Mouse (Mus musculus) forebrain, postnatal 0 days (tissue): Measurements from ENCODE around the gene Slc24a4. TPM values are rescaled to one million over a fixed set of nuclear protein-coding genes. Genes with fewer than 3 reads are reported as not detected.

Source experiments
- ATAC-seq: fragments of 200-750 bp; cut with Nextera tagmentation; 2 replicates; pipeline ENCODE4 v1.8.0; 2017; ENCODE audit warnings: mild to moderate bottlenecking, moderate library complexity
- DNase-seq: peaks from one replicate; pipeline ENCODE4 v3.0.0-alpha.2; 2015
- H3K27ac ChIP-seq: fragments of 300-500 bp; sonication (generic); 2 replicates; pipeline ENCODE4 v1.5.1; 2014; ENCODE audit warnings: low read depth, mild to moderate bottlenecking, antibody characterized with exemption, low read length, moderate library complexity, mixed read lengths
- H3K27me3 ChIP-seq: fragments of 300-500 bp; sonication (generic); 2 replicates; pipeline ENCODE4 v1.6.1; 2014; ENCODE audit warnings: mild to moderate bottlenecking, low read length, mixed read lengths; ENCODE audit not compliant: insufficient read depth
- H3K36me3 ChIP-seq: fragments of 300-500 bp; sonication (generic); 2 replicates; pipeline ENCODE4 v1.6.1; 2014; ENCODE audit warnings: mild to moderate bottlenecking, moderate library complexity; ENCODE audit not compliant: insufficient read depth
- H3K4me1 ChIP-seq: fragments of 300-500 bp; sonication (generic); 2 replicates; pipeline ENCODE4 v1.6.1; 2014; ENCODE audit warnings: antibody characterized with exemption; ENCODE audit not compliant: insufficient read depth
- H3K4me2 ChIP-seq: fragments of 300-500 bp; sonication (generic); 2 replicates; pipeline ENCODE4 v1.6.1; 2014; ENCODE audit warnings: low read depth, mild to moderate bottlenecking, moderate library complexity
- H3K4me3 ChIP-seq: fragments of 300-500 bp; sonication (generic); 2 replicates; pipeline ENCODE4 v1.5.1; 2014; ENCODE audit warnings: low read depth, low read length, mixed read lengths
- H3K9ac ChIP-seq: fragments of 300-500 bp; sonication (generic); 2 replicates; pipeline ENCODE4 v1.6.1; 2014; ENCODE audit warnings: mild to moderate bottlenecking
- H3K9me3 ChIP-seq: fragments of 300-500 bp; sonication (generic); 2 replicates; pipeline ENCODE4 v1.6.1; 2016; ENCODE audit warnings: low read length
- CTCF ChIP-seq: sonication (generic); IDR thresholded peaks from 2 replicates; pipeline ENCODE4 v1.5.1; 2016; ENCODE audit warnings: antibody characterized with exemption, control low read depth, low read depth
- WGBS: fragments of 180-500 bp; shearing (Covaris S2); extraction: QIAGEN DNeasy Blood & Tissue Kit; methylation state at CpG from one replicate; pipeline ENCODE4 v1.1.7; 2014; 5-methylcytosine and 5-hydroxymethylcytosine counted together
- polyA plus RNA-seq: library from polyadenylated mRNA; unstranded; fragments of >200 nt; fragmentation: Nextera tagmentation; extraction: Ambion mirVana; gene quantifications from 2 replicates; pipeline ENCODE4 v1.2.1, GENCODE M21; 2015
- total RNA-seq: library from RNA; depleted of rRNA; stranded (reverse); fragments of >200 nt; gene quantifications from 2 replicates; pipeline ENCODE4 v1.2.3, GENCODE M21; 2014

The Slc24a4 gene
- total and polyA plus RNA-seq, 2 experiments from 2014 or later = 2.4 to 5.6 TPM

GRCm38 (mm10) chr12:102252525-102252924 lies 124.0 kb downstream of the Slc24a4 start:
- 68% methylated on average over 1 of the region's 1 CpGs for WGBS
- H3K36me3 ChIP-seq = no peaks in the 10 kb centered on the region

GRCm38 (mm10) chr12:102255012-102255411 lies 126.5 kb downstream of the Slc24a4 start:
- H3K4me1 ChIP-seq = no peaks in the 10 kb centered on the region
- no peak overlapping the region for H3K4me2 ChIP-seq
- TF ChIP-seq CTCF = no peak
- no peak for DNase-seq
- no peak for ATAC-seq
- no peak overlapping the region for H3K9ac ChIP-seq
- no peak overlapping the region for H3K4me3 ChIP-seq
- H3K27me3 ChIP-seq = no peaks in the 10 kb centered on the region
- H3K27ac ChIP-seq = no peak overlapping the region
- no peaks in the 10 kb centered on the region for H3K36me3 ChIP-seq
- H3K9me3 ChIP-seq = no peaks in the 10 kb centered on the region

More at GRCm38 (mm10) chr12:102252525-102252924, 124.0 kb downstream of the Slc24a4 start:
- no peak overlapping the region for H3K4me3 ChIP-seq
- DNase-seq (no peak), ATAC-seq (no peak)
- no peak overlapping the region for H3K9ac ChIP-seq
- H3K27ac ChIP-seq = no peak overlapping the region
- no peaks in the 10 kb centered on the region for H3K9me3 ChIP-seq
- H3K27me3 ChIP-seq = no peaks in the 10 kb centered on the region
- H3K4me1 ChIP-seq = no peaks in the 10 kb centered on the region
- no peak for TF ChIP-seq CTCF
- no peak overlapping the region for H3K4me2 ChIP-seq

- no peak for TF ChIP-seq CTCF
- H3K4me1 ChIP-seq = no peaks in the 10 kb centered on the region
- H3K36me3 ChIP-seq = no peaks in the 10 kb centered on the region
- no peak overlapping the region for H3K9ac ChIP-seq
- H3K27me3 ChIP-seq = no peaks in the 10 kb centered on the region
- H3K4me3 ChIP-seq = no peak overlapping the region
- H3K9me3 ChIP-seq = no peaks in the 10 kb centered on the region
- H3K27ac ChIP-seq = no peak overlapping the region
- ATAC-seq (no peak), DNase-seq (no peak)
- WGBS = 69% methylated on average over 3 of the region's 3 CpGs
- H3K4me2 ChIP-seq = no peak overlapping the region
Observed at GRCm38 (mm10) chr12:102258522-102259112, 130.1 kb downstream of the Slc24a4 start.

DNA sequence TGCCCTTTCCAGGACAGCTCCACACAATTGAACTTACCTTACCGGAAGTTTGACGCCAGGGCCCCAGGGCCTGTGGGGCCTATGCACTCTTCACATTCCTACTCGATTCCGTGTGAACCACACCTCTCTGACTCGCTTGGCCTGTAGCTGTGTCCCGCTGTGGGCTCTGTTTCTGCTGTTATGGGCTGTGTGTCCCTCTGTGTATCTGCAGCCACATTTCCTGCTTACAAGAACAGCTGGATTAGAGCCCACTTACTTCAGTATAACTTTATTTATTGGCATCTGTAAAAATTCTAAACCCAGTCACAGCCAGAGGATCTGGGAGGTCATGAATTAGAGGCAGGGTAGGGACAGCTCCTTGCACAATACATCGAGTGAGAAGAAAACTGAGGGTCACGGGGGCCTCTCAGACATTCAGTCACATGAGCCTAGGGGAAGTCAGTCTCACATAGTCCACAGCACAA lies 133.4 kb downstream of the Slc24a4 start:
- no peaks in the 10 kb centered on the region for H3K27me3 ChIP-seq
- no peak overlapping the region for H3K27ac ChIP-seq
- ATAC-seq (no peak), DNase-seq (no peak)
- no peak for TF ChIP-seq CTCF
- 72% methylated on average over 8 of the region's 8 CpGs for WGBS
- H3K4me3 ChIP-seq = no peak overlapping the region
- no peak overlapping the region for H3K9ac ChIP-seq
- no peaks in the 10 kb centered on the region for H3K36me3 ChIP-seq
- H3K4me1 ChIP-seq = no peaks in the 10 kb centered on the region
- H3K4me2 ChIP-seq = no peak overlapping the region
- no peaks in the 10 kb centered on the region for H3K9me3 ChIP-seq

DNA sequence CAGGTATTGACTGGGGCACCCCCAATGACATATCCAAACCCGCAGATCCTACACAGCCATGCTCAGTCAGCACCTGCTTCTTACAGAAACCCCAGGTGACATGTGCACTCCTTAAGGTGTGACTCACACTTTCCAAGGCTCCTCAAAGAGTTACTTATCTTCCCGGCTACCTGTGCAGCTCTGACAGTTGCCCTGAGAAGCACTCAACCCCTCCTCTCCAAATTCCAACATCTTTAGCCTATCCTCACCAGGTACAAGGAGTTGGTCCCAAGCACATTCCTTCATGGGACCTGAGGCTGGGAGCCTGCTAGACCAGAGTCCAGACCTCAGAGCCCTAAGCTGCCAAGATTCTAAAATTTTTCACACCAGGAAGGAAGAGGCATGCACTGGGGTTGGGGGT lies 134.3 kb downstream of the Slc24a4 start:
- 93% methylated on average over 2 of the region's 2 CpGs for WGBS
- Histone ChIP-seq H3K4me2 (no peak overlapping the region), H3K27ac (no peak overlapping the region), H3K27me3 (no peaks in the 10 kb centered on the region), H3K9me3 (no peaks in the 10 kb centered on the region), H3K9ac (no peak overlapping the region), H3K36me3 (no peaks in the 10 kb centered on the region), H3K4me3 (no peak overlapping the region), H3K4me1 (no peaks in the 10 kb centered on the region)
- DNase-seq (no peak), ATAC-seq (no peak)
- TF ChIP-seq CTCF = no peak

DNA sequence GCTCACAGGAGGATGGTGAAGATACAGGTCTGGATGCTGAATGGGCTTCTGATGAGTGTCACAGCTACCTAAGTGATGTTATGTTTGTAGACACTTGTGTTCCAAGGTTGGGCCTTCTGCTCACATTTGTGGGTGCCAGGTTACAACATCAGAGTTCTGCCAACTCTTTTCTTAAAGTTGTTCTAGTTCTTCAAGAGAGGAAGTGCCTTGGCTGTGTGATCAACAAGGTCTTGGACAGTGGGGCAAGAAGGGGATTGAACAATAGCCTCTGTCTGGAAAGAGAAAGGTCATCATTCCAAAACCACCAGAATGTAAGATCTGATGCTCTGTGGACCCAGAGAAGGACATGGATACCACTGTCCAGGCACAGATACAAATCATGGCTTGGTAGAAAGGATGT lies 134.7 kb downstream of the Slc24a4 start:
- no peak overlapping the region for H3K4me2 ChIP-seq

DNA sequence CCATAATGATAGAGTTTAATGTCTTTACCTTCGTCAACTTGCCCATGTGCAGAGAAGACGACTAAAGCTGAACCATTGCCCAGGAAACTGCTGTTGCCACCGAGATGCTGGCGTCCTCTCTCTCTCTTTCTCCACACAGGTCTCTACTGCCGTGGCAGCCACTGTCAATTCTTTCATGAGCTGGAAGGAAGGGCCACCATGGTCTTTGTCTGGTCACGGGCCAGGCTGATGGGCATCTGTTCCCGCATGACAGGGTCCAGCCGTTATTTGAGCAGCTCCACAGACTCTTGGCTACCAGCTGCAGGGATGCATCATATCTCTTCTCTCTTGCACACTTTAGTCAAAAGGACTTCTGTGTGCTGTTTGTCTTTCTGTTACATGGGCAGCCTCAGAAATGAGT lies 137.9 kb downstream of the Slc24a4 start:
- H3K9me3 ChIP-seq = no peaks in the 10 kb centered on the region
- no peak overlapping the region for H3K9ac ChIP-seq
- no peaks in the 10 kb centered on the region for H3K36me3 ChIP-seq
- no peak overlapping the region for H3K4me3 ChIP-seq
- no peaks in the 10 kb centered on the region for H3K4me1 ChIP-seq
- WGBS = 85% methylated on average over 8 of the region's 8 CpGs
- H3K4me2 ChIP-seq = no peak overlapping the region
- H3K27ac ChIP-seq = no peak overlapping the region
- no peak for TF ChIP-seq CTCF
- ATAC-seq = no peak
- DNase-seq = no peak
- no peaks in the 10 kb centered on the region for H3K27me3 ChIP-seq

More for the DNA sequence above, 134.7 kb downstream of the Slc24a4 start:
- ATAC-seq = no peak
- Histone ChIP-seq H3K9me3 (no peaks in the 10 kb centered on the region), H3K27me3 (no peaks in the 10 kb centered on the region), H3K9ac (no peak overlapping the region), H3K27ac (no peak overlapping the region), H3K4me1 (no peaks in the 10 kb centered on the region), H3K4me3 (no peak overlapping the region), H3K36me3 (no peaks in the 10 kb centered on the region)
- DNase-seq = no peak
- TF ChIP-seq CTCF = no peak
